Mouse (Mus musculus): ENCODE data around the gene Ncoa6.

GRCm38 (mm10) chr2:155515941-155516340, 42.2 kb upstream of the Ncoa6 start:
- no peak for TF ChIP-seq CTCF (IDR thresholded peaks at IDR 0.05; ENCODE audit: low read depth, low read length)
- TF ChIP-seq POLR2A (IDR thresholded peaks at IDR 0.05; ENCODE audit: borderline replicate concordance, low read depth, low read length) = no peak

Data from bone marrow macrophage, adult 2 months (primary cell).